Mouse (Mus musculus): ENCODE measurements at regions not wholly inside any gene's neighbourhood (a gene's known extent, or its start where the extent isn't known, plus 50 kb on each side); places are given as distances from the start of the nearest gene placed in this dataset.

DNA sequence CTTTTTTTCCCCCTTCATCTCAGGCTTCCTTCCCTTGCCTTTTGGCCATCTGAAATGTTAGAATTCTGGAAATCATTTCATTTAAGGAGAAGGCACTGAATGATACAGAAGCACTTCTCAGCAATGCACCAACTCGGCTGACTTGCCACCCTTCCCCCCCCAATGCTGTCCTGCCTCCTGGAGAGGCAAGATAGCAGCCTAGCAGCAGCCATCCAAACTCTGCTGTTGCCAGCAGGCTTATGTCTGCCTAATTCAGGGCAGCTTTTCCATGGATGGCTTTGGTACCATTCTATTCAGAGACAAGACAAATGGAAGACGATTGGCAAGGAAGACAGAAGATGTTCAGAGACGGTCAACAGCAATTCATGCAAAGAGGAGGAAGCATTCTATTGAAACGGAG lies 265.3 kb upstream of the Pkdcc start:
- Histone ChIP-seq H3K4me3 (ENCODE audit: insufficient read depth, low read length) (no peak overlapping the region), H3K27ac (ENCODE audit: insufficient read depth, low read depth, low read length) (no peak overlapping the region), H3K4me1 (ENCODE audit: control insufficient read depth, insufficient read depth, low read length) (no peaks in the 10 kb centered on the region)
- no peak for TF ChIP-seq CTCF (IDR thresholded peaks at IDR 0.05; ENCODE audit: low read depth, low read length)
- TF ChIP-seq POLR2A (IDR thresholded peaks at IDR 0.05; ENCODE audit: borderline replicate concordance, low read depth, low read length): no peak

GRCm38 (mm10) chr17:82950268-82950667 lies 264.8 kb upstream of the Pkdcc start:
- Histone ChIP-seq H3K4me3 (ENCODE audit: insufficient read depth, low read length) (no peak overlapping the region), H3K4me1 (ENCODE audit: control insufficient read depth, insufficient read depth, low read length) (no peaks in the 10 kb centered on the region), H3K27ac (ENCODE audit: insufficient read depth, low read depth, low read length) (no peak overlapping the region)
- TF ChIP-seq POLR2A (IDR thresholded peaks at IDR 0.05; ENCODE audit: borderline replicate concordance, low read depth, low read length): no peak
- TF ChIP-seq CTCF (IDR thresholded peaks at IDR 0.05; ENCODE audit: low read depth, low read length): no peak

GRCm38 (mm10) chr17:82957409-82957808 lies 257.7 kb upstream of the Pkdcc start:
- no peak overlapping the region for H3K4me3 ChIP-seq (ENCODE audit: insufficient read depth, low read length)
- no peak for TF ChIP-seq CTCF (IDR thresholded peaks at IDR 0.05; ENCODE audit: low read depth, low read length)
- no peak for TF ChIP-seq POLR2A (IDR thresholded peaks at IDR 0.05; ENCODE audit: borderline replicate concordance, low read depth, low read length)
- no peaks in the 10 kb centered on the region for H3K4me1 ChIP-seq (ENCODE audit: control insufficient read depth, insufficient read depth, low read length)
- H3K27ac ChIP-seq (ENCODE audit: insufficient read depth, low read depth, low read length): no peak overlapping the region

GRCm38 (mm10) chr17:82963374-82963773 lies 251.7 kb upstream of the Pkdcc start:
- TF ChIP-seq CTCF (IDR thresholded peaks at IDR 0.05; ENCODE audit: low read depth, low read length) (no peak), POLR2A (IDR thresholded peaks at IDR 0.05; ENCODE audit: borderline replicate concordance, low read depth, low read length) (no peak)
- no peaks in the 10 kb centered on the region for H3K4me1 ChIP-seq (ENCODE audit: control insufficient read depth, insufficient read depth, low read length)
- H3K27ac ChIP-seq (ENCODE audit: insufficient read depth, low read depth, low read length): no peak overlapping the region
- no peak overlapping the region for H3K4me3 ChIP-seq (ENCODE audit: insufficient read depth, low read length)

DNA sequence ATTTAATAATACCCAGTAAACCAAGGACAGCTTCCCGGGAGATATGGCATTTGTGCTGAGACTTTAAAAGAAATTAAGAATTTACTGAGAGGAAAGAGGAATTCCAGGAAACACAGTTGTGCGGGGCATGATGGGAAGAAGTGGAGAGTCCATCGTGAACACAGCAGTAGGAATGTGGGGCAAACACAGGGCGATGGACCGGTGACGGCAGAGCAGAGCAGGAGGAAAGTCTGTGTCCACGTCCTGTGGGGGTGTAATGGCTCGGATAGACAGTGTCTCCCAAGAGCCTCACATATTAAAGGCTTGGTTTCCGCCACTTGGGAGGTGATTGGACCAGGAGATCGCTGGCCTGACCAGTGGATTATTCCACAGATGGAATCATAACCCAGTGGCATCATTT lies 215.4 kb upstream of the Pkdcc start:
- H3K27ac ChIP-seq (ENCODE audit: insufficient read depth, low read depth, low read length): no peak overlapping the region
- no peaks in the 10 kb centered on the region for H3K4me1 ChIP-seq (ENCODE audit: control insufficient read depth, insufficient read depth, low read length)
- H3K4me3 ChIP-seq (ENCODE audit: insufficient read depth, low read length): no peak overlapping the region
- no peak for TF ChIP-seq CTCF (IDR thresholded peaks at IDR 0.05; ENCODE audit: low read depth, low read length)
- no peak for TF ChIP-seq POLR2A (IDR thresholded peaks at IDR 0.05; ENCODE audit: borderline replicate concordance, low read depth, low read length)

GRCm38 (mm10) chr17:83000411-83000810 lies 214.7 kb upstream of the Pkdcc start:
- no peak overlapping the region for H3K27ac ChIP-seq (ENCODE audit: insufficient read depth, low read depth, low read length)
- H3K4me1 ChIP-seq (ENCODE audit: control insufficient read depth, insufficient read depth, low read length): no peaks in the 10 kb centered on the region
- TF ChIP-seq POLR2A (IDR thresholded peaks at IDR 0.05; ENCODE audit: borderline replicate concordance, low read depth, low read length) (no peak), CTCF (IDR thresholded peaks at IDR 0.05; ENCODE audit: low read depth, low read length) (no peak)
- H3K4me3 ChIP-seq (ENCODE audit: insufficient read depth, low read length): no peak overlapping the region

DNA sequence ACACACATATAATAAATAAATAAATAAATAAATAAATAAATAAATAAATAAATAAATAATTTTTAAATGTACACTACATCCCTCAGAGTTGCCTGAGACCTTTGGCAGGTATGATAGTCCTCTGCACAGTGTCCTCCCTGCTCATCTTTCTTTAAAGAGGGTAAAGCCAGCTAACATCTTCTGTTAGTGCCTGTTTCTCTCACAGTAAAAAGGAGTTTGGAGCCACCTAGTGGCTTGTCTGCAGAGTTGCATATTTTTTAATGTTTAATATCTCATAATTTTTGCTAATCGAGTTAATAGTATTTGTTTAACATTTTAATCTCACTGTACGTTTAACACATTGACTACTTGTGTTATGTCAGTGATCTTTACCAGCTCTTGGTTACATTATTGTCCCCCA lies 213.5 kb upstream of the Pkdcc start:
- Histone ChIP-seq H3K27ac (ENCODE audit: insufficient read depth, low read depth, low read length) (no peak overlapping the region), H3K4me1 (ENCODE audit: control insufficient read depth, insufficient read depth, low read length) (no peaks in the 10 kb centered on the region), H3K4me3 (ENCODE audit: insufficient read depth, low read length) (no peak overlapping the region)
- TF ChIP-seq POLR2A (IDR thresholded peaks at IDR 0.05; ENCODE audit: borderline replicate concordance, low read depth, low read length) (no peak), CTCF (IDR thresholded peaks at IDR 0.05; ENCODE audit: low read depth, low read length) (no peak)

DNA sequence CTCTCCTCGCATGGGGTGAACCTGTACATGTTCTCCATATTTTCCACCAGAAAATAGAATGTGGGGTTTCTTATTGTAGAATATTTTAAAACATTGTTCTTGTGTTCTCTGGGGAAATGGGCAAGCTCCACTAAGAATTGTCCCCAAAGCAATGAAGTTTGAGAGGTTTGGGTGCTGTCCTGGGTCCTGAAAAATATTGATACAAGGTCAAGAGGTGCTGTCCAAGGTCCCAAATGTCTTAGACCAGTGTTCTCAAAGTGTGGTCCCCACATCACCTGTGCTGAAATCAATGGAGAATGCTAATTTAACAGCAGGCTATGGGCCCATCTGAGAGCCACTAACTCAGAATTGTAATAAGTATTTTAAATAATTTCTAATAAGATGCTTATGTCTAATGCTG lies 204.2 kb upstream of the Pkdcc start:
- TF ChIP-seq POLR2A (IDR thresholded peaks at IDR 0.05; ENCODE audit: borderline replicate concordance, low read depth, low read length) (no peak), CTCF (IDR thresholded peaks at IDR 0.05; ENCODE audit: low read depth, low read length) (no peak)
- no peak overlapping the region for H3K4me3 ChIP-seq (ENCODE audit: insufficient read depth, low read length)
- no peak overlapping the region for H3K27ac ChIP-seq (ENCODE audit: insufficient read depth, low read depth, low read length)
- no peaks in the 10 kb centered on the region for H3K4me1 ChIP-seq (ENCODE audit: control insufficient read depth, insufficient read depth, low read length)

DNA sequence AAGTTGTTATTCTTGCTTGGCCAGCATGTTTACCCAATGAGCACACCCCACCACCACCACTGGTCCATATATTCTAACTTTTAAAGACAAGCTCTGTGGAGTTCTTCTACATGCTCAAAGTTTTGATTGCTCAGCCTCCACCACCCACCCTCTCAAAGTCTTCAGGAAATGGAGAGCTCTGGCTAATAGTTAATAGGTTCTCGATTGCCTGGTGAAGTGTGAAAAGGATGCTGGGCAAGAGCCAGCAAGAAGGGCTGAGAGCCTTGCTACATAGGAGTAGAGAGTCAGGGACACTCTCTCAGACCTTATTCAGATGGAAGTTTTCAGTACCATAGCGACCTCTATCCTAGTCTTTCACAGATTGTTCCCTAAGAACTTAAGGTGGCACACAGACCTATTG lies 199.4 kb upstream of the Pkdcc start:
- no peaks in the 10 kb centered on the region for H3K4me1 ChIP-seq (ENCODE audit: control insufficient read depth, insufficient read depth, low read length)
- no peak for TF ChIP-seq POLR2A (IDR thresholded peaks at IDR 0.05; ENCODE audit: borderline replicate concordance, low read depth, low read length)
- H3K27ac ChIP-seq (ENCODE audit: insufficient read depth, low read depth, low read length): no peak overlapping the region
- no peak overlapping the region for H3K4me3 ChIP-seq (ENCODE audit: insufficient read depth, low read length)

DNA sequence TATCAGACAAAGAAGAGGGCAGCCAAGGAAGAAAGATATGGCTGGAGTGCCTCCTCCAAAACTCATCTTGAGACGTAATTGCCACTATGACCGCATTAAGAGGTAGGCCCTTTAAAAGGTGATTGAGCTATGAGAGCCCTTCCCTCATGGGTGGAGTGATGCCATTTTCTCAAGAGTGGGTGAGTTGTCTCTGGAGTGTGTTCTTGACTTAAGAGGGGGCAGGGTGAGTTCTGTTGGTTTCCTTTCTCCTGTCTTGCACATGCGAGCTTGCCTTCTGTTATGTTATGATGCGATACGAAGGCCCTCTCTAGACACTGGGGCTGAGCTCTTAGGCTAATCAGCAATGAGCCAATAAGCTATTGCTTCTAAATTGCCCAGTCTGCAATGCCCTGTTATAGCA lies 198.2 kb upstream of the Pkdcc start:
- no peak overlapping the region for H3K4me3 ChIP-seq (ENCODE audit: insufficient read depth, low read length)
- no peak overlapping the region for H3K27ac ChIP-seq (ENCODE audit: insufficient read depth, low read depth, low read length)
- TF ChIP-seq POLR2A (IDR thresholded peaks at IDR 0.05; ENCODE audit: borderline replicate concordance, low read depth, low read length) (no peak), CTCF (IDR thresholded peaks at IDR 0.05; ENCODE audit: low read depth, low read length) (no peak)
- no peaks in the 10 kb centered on the region for H3K4me1 ChIP-seq (ENCODE audit: control insufficient read depth, insufficient read depth, low read length)

DNA sequence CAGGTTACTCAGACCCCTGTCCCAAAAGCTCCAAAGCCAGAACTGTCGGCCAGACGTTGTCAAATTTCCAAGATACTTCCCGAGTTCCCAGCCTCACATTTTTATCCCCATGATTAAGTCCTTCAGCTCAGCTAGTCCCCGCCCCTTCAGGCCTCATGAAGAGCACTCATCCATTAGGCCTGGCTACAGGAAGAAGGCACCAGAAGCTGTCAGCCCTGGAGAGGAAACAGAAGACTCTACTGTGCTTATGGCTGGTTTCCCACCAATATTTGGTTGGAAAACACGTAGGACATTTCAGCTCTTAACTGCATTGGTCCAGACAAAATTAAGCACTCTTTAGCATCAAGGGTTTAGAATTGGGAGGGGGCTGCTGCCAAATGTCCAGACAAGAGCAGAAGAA lies 195.8 kb upstream of the Pkdcc start:
- Histone ChIP-seq H3K4me3 (ENCODE audit: insufficient read depth, low read length) (no peak overlapping the region), H3K27ac (ENCODE audit: insufficient read depth, low read depth, low read length) (no peak overlapping the region), H3K4me1 (ENCODE audit: control insufficient read depth, insufficient read depth, low read length) (no peaks in the 10 kb centered on the region)
- TF ChIP-seq CTCF (IDR thresholded peaks at IDR 0.05; ENCODE audit: low read depth, low read length) (no peak), POLR2A (IDR thresholded peaks at IDR 0.05; ENCODE audit: borderline replicate concordance, low read depth, low read length) (no peak)

Data from bone marrow macrophage, adult 2 months (primary cell).